Mouse (Mus musculus): ENCODE data around the gene Fezf2.

DNA sequence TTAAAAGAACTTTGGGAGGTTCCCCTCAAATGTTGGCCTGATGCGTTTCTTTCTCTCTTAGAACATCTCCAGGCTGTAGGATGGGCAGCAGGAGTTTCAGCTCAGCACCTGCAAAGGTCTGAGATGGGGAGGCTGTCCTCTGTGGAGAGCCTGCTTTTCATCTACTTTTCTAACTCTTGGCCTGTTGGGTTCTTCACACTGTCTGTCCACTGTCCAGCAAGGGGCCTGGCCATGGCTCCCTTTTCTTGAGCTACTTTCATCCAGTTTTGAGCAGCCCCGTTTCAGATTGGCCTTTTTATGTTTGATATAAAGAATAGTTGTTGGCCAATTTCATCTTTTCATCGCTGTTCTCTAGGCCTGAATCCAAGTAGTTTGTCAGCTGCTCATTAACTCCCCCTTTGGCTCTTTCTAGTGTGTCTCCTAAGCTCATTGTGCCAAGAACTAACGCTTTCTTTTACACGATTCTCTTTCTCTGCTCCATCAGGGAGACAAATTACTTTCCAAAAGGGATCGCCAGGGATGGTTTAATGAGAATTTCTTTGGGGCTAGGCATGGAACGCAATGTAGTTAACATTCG is 10.5 kb downstream of the Fezf2 start:
- TF ChIP-seq CTCF (IDR thresholded peaks at IDR 0.05; ENCODE audit: borderline replicate concordance, extremely low read depth, insufficient read depth, insufficient read length) (no peak), POLR2A (IDR thresholded peaks at IDR 0.05; ENCODE audit: borderline replicate concordance, extremely low read depth, insufficient read depth, insufficient read length, poor library complexity, severe bottlenecking) (no peak)
